Mouse (Mus musculus) kidney, embryonic 14.5 days (tissue): ENCODE data around the gene Gtf2ird1. TPM values are rescaled to one million over a fixed set of nuclear protein-coding genes. Genes with fewer than 3 reads are reported as not detected.

Source experiments
- ATAC-seq: fragments of 200-750 bp; cut with Nextera tagmentation; 2 replicates; pipeline ENCODE4 v1.8.0; 2017; ENCODE audit warnings: moderate number of reproducible peaks, mild to moderate bottlenecking, moderate TSS enrichment, moderate library complexity; ENCODE audit not compliant: low FRiP score, low TSS enrichment
- H3K27ac ChIP-seq: fragments of 300-500 bp; sonication (generic); 2 replicates; pipeline ENCODE4 v1.5.1; 2014; ENCODE audit warnings: low read depth, mild to moderate bottlenecking, low read length, moderate library complexity, mixed read lengths
- H3K27me3 ChIP-seq: fragments of 300-500 bp; sonication (generic); 2 replicates; pipeline ENCODE4 v1.6.1; 2014; ENCODE audit warnings: mild to moderate bottlenecking, low read length; ENCODE audit not compliant: control insufficient read depth, insufficient read depth
- H3K36me3 ChIP-seq: fragments of 300-500 bp; sonication (generic); 2 replicates; pipeline ENCODE4 v1.6.1; 2014; ENCODE audit warnings: low read length, mixed read lengths; ENCODE audit not compliant: control insufficient read depth, insufficient read depth
- H3K4me1 ChIP-seq: fragments of 300-500 bp; sonication (generic); 2 replicates; pipeline ENCODE4 v1.6.1; 2014; ENCODE audit warnings: low read length, mixed read lengths; ENCODE audit not compliant: control insufficient read depth, insufficient read depth
- H3K4me2 ChIP-seq: fragments of 300-500 bp; sonication (generic); replicated peaks from 2 replicates; pipeline ENCODE4 v1.6.1; 2014; ENCODE audit warnings: low read depth, mild to moderate bottlenecking, low read length
- H3K4me3 ChIP-seq: fragments of 300-500 bp; sonication (generic); 2 replicates; pipeline ENCODE4 v1.5.1; 2014; ENCODE audit warnings: mild to moderate bottlenecking, low read length
- H3K9ac ChIP-seq: fragments of 300-500 bp; sonication (generic); 2 replicates; pipeline ENCODE4 v1.6.1; 2014; ENCODE audit warnings: low read depth, mild to moderate bottlenecking, low read length, moderate library complexity
- H3K9me3 ChIP-seq: fragments of 300-500 bp; sonication (generic); 2 replicates; pipeline ENCODE4 v1.6.1; 2016; ENCODE audit warnings: low read length; ENCODE audit not compliant: control insufficient read depth
- WGBS: fragments of 180-500 bp; shearing (Covaris S2); extraction: QIAGEN DNeasy Blood & Tissue Kit; methylation state at CpG from one replicate; pipeline ENCODE4 v1.1.7; 2014; 5-methylcytosine and 5-hydroxymethylcytosine counted together
- polyA plus RNA-seq: library from polyadenylated mRNA; unstranded; fragments of >200 nt; fragmentation: Nextera tagmentation; extraction: Ambion mirVana; gene quantifications from 2 replicates; pipeline ENCODE4 v1.2.1, GENCODE M21; 2014

Gene Gtf2ird1
- polyA plus RNA-seq, 1 experiment from 2014 or later, result 84.8 TPM

- Histone ChIP-seq H3K9me3 (peaks cover 6% of the 10 kb centered on the region; the same call in 1 of the 2 replicates), H3K36me3 (peaks cover 7% of the 10 kb centered on the region; the same call in 1 of the 2 replicates), H3K4me1 (peaks cover 25% of the 10 kb centered on the region), H3K9ac (no peak overlapping the region), H3K27me3 (no peaks in the 10 kb centered on the region), H3K4me2 (no peak overlapping the region), H3K4me3 (no peak overlapping the region), H3K27ac (peak overlapping the region; percentile 73; the same call in 1 of the 2 replicates)
- 90% methylated on average over 7 of the region's 7 CpGs for WGBS
- ATAC-seq, result no peak
Observed at GRCm38 (mm10) chr5:134444473-134444872, 12.0 kb downstream of the Gtf2ird1 start.

GRCm38 (mm10) chr5:134442066-134442465 lies 14.4 kb downstream of the Gtf2ird1 start:
- Histone ChIP-seq H3K4me1 (peaks cover 35% of the 10 kb centered on the region), H3K27ac (no peak overlapping the region), H3K4me2 (no peak overlapping the region), H3K27me3 (no peaks in the 10 kb centered on the region), H3K9ac (no peak overlapping the region), H3K9me3 (peaks cover 6% of the 10 kb centered on the region; the same call in 1 of the 2 replicates), H3K36me3 (peaks cover 9% of the 10 kb centered on the region; the same call in 1 of the 2 replicates), H3K4me3 (no peak overlapping the region)
- ATAC-seq, result no peak
- WGBS, result 83% methylated on average over 3 of the region's 3 CpGs

- H3K4me2 ChIP-seq, result no peak overlapping the region
- no peak overlapping the region for H3K9ac ChIP-seq
- peaks cover 6% of the 10 kb centered on the region; the same call in 1 of the 2 replicates for H3K9me3 ChIP-seq
- H3K27ac ChIP-seq, result no peak overlapping the region
- H3K4me3 ChIP-seq, result no peak overlapping the region
- 61% methylated on average over 3 of the region's 3 CpGs for WGBS
- H3K36me3 ChIP-seq, result peaks cover 9% of the 10 kb centered on the region; the same call in 1 of the 2 replicates
- ATAC-seq, result no peak
- H3K27me3 ChIP-seq, result no peaks in the 10 kb centered on the region
- peaks cover 41% of the 10 kb centered on the region for H3K4me1 ChIP-seq
Observed at GRCm38 (mm10) chr5:134441105-134441504, 15.4 kb downstream of the Gtf2ird1 start.

GRCm38 (mm10) chr5:134440098-134440497 lies 16.4 kb downstream of the Gtf2ird1 start:
- H3K27ac ChIP-seq, result 0 out of 2 replicates have a peak overlapping the region, but pooled peaks have one; percentile 30
- 76% methylated on average over 12 of the region's 12 CpGs for WGBS
- no peak overlapping the region for H3K4me2 ChIP-seq
- peaks cover 9% of the 10 kb centered on the region; the same call in 1 of the 2 replicates for H3K36me3 ChIP-seq
- no peak overlapping the region for H3K9ac ChIP-seq
- no peak for ATAC-seq
- peaks cover 37% of the 10 kb centered on the region for H3K4me1 ChIP-seq
- peaks cover 6% of the 10 kb centered on the region; the same call in 1 of the 2 replicates for H3K9me3 ChIP-seq
- H3K27me3 ChIP-seq, result no peaks in the 10 kb centered on the region
- H3K4me3 ChIP-seq, result no peak overlapping the region

GRCm38 (mm10) chr5:134439481-134439880 lies 17.0 kb downstream of the Gtf2ird1 start:
- 96% methylated on average over 7 of the region's 7 CpGs for WGBS
- H3K4me3 ChIP-seq, result no peak overlapping the region
- ATAC-seq, result no peak
- no peak overlapping the region for H3K27ac ChIP-seq
- peaks cover 9% of the 10 kb centered on the region; the same call in 1 of the 2 replicates for H3K36me3 ChIP-seq
- H3K9me3 ChIP-seq, result peaks cover 6% of the 10 kb centered on the region; the same call in 1 of the 2 replicates
- H3K4me2 ChIP-seq, result no peak overlapping the region
- no peak overlapping the region for H3K9ac ChIP-seq
- peaks cover 36% of the 10 kb centered on the region for H3K4me1 ChIP-seq
- no peaks in the 10 kb centered on the region for H3K27me3 ChIP-seq

- H3K9me3 ChIP-seq, result peaks cover 6% of the 10 kb centered on the region; the same call in 1 of the 2 replicates
- no peaks in the 10 kb centered on the region for H3K27me3 ChIP-seq
- no peak for ATAC-seq
- H3K9ac ChIP-seq, result no peak overlapping the region
- H3K4me2 ChIP-seq, result no peak overlapping the region
- H3K4me1 ChIP-seq, result peaks cover 37% of the 10 kb centered on the region
- H3K36me3 ChIP-seq, result peaks cover 6% of the 10 kb centered on the region; the same call in 1 of the 2 replicates
- no peak overlapping the region for H3K27ac ChIP-seq
- 89% methylated on average over 6 of the region's 6 CpGs for WGBS
- H3K4me3 ChIP-seq, result no peak overlapping the region
Observed at GRCm38 (mm10) chr5:134438676-134439425, 17.7 kb downstream of the Gtf2ird1 start.

GRCm38 (mm10) chr5:134437459-134437827 lies 19.1 kb downstream of the Gtf2ird1 start:
- Histone ChIP-seq H3K4me2 (no peak overlapping the region), H3K4me1 (peaks cover 44% of the 10 kb centered on the region), H3K36me3 (peaks cover 6% of the 10 kb centered on the region; the same call in 1 of the 2 replicates), H3K27ac (no peak overlapping the region), H3K9ac (no peak overlapping the region), H3K27me3 (no peaks in the 10 kb centered on the region), H3K9me3 (no peaks in the 10 kb centered on the region), H3K4me3 (no peak overlapping the region)
- WGBS, result 52% methylated on average over 14 of the region's 14 CpGs
- ATAC-seq, result peak; percentile 34; the same call in 1 of the 2 replicates

GRCm38 (mm10) chr5:134436782-134437458 lies 19.6 kb downstream of the Gtf2ird1 start:
- no peak; the same call in 1 of the 2 replicates for ATAC-seq
- Histone ChIP-seq H3K4me1 (peaks cover 44% of the 10 kb centered on the region), H3K4me3 (no peak overlapping the region), H3K27me3 (no peaks in the 10 kb centered on the region), H3K9me3 (no peaks in the 10 kb centered on the region), H3K4me2 (no peak overlapping the region), H3K36me3 (peaks cover 6% of the 10 kb centered on the region; the same call in 1 of the 2 replicates), H3K9ac (no peak overlapping the region), H3K27ac (no peak overlapping the region)
- WGBS, result 86% methylated on average over 13 of the region's 13 CpGs
